Mouse (Mus musculus) erythroblast, embryonic 14.5 days (primary cell): ENCODE results near the gene Ctnnd2. TPM values are rescaled to one million over a fixed set of nuclear protein-coding genes. Genes with fewer than 3 reads are reported as not detected.

Source experiments
- H3K27me3 ChIP-seq: 2 replicates; pipeline ENCODE4 v1.6.1; 2012; ENCODE audit warnings: inconsistent platforms; ENCODE audit not compliant: control insufficient read depth
- H3K36me3 ChIP-seq: 2 replicates; pipeline ENCODE4 v1.6.1; 2012; ENCODE audit warnings: mild to moderate bottlenecking, inconsistent platforms; ENCODE audit not compliant: control insufficient read depth
- H3K4me1 ChIP-seq: 2 replicates; pipeline ENCODE4 v1.6.1; 2012; ENCODE audit warnings: inconsistent platforms; ENCODE audit not compliant: control insufficient read depth
- H3K4me3 ChIP-seq: replicated peaks from 2 replicates; pipeline ENCODE3; 2012; ENCODE audit warnings: moderate library complexity, mild to moderate bottlenecking, inconsistent platforms
- H3K9me3 ChIP-seq: 2 replicates; pipeline ENCODE4 v1.6.1; 2012; ENCODE audit warnings: low read length, inconsistent platforms, mixed read lengths; ENCODE audit not compliant: control insufficient read depth
- GATA1 ChIP-seq: IDR thresholded peaks from 2 replicates; pipeline ENCODE4 v1.6.1; 2012; ENCODE audit warnings: low read length, inconsistent platforms, mixed read lengths
- TAL1 ChIP-seq: IDR thresholded peaks from 3 replicates; pipeline ENCODE4 v1.6.1; 2012; ENCODE audit warnings: low read length, inconsistent platforms, mixed read lengths
- polyA plus RNA-seq: library from polyadenylated mRNA; stranded (reverse); fragments of >175 nt; gene quantifications from 2 replicates; pipeline ENCODE4 v1.2.3, GENCODE M21; 2012

The Ctnnd2 gene
- polyA plus RNA-seq, 1 experiment = not detected

DNA sequence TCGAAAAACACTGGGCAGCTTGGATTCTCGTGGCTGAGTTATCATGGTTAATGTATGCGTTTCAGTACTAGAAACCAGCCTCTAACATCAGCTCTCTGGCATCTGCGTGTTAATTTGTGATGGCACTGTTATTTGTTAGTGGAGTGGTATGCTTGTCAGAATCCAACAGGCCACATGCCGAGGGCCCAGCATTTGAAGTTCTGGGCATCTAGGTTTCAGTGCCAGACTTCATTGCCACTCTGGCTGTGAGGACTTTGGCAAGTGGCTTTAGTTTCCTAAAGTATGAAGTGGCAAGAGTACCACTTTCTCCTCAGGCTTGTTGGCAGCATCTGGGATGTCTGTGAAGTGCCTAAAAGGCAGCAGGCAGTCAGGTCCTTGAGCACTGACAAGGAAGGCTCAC is 415.1 kb downstream of the Ctnnd2 start:
- no peak for TF ChIP-seq TAL1
- TF ChIP-seq GATA1 = no peak
- Histone ChIP-seq H3K4me1 (no peaks in the 10 kb centered on the region), H3K4me3 (no peak overlapping the region), H3K36me3 (no peaks in the 10 kb centered on the region), H3K9me3 (no peaks in the 10 kb centered on the region; the same call in 1 of the 2 replicates), H3K27me3 (no peaks in the 10 kb centered on the region)

DNA sequence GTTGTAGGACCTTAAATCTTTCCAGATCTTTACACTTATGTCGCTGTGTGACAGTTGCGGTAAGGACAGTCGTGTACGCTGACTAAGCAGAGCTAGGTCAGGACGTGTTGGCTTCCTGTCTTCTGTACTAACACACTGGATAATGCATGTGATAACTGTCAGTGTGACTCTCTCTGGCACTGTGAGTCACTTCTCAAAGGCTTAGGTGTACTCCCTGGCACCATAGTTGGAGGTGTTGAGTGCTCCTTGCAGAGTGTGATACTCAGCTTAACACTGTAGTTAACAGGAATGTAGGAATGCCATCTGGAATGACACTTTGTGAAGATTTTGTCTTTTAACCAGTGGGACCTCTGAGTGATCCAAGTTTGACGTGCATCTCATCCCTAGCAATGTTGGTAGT is 418.5 kb downstream of the Ctnnd2 start:
- no peaks in the 10 kb centered on the region; the same call in 1 of the 2 replicates for H3K9me3 ChIP-seq
- no peak overlapping the region for H3K4me3 ChIP-seq
- no peaks in the 10 kb centered on the region for H3K36me3 ChIP-seq
- H3K27me3 ChIP-seq = no peaks in the 10 kb centered on the region
- H3K4me1 ChIP-seq = no peaks in the 10 kb centered on the region
- TF ChIP-seq GATA1 (no peak), TAL1 (no peak)

DNA sequence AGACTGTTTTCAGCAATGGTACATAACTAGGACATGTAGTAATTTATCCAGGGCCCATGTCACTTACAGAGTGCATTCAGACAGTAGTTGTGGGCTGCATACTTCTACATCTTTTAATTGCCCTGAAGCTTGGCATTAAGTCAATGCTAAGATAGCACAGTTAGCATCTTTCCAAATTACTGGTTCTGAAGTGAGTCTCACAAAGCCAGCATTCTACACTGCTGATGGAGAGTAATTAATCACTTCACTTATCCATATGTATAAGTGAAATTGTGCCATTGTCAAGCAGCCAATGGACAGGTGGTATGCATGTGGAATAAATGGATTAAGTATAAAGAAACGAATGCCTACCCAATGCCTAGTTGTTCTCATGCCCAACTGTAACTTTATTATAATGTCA is 423.1 kb downstream of the Ctnnd2 start:
- Histone ChIP-seq H3K27me3 (no peaks in the 10 kb centered on the region), H3K36me3 (no peaks in the 10 kb centered on the region), H3K9me3 (no peaks in the 10 kb centered on the region), H3K4me3 (no peak overlapping the region), H3K4me1 (no peaks in the 10 kb centered on the region)
- TF ChIP-seq GATA1 = no peak

DNA sequence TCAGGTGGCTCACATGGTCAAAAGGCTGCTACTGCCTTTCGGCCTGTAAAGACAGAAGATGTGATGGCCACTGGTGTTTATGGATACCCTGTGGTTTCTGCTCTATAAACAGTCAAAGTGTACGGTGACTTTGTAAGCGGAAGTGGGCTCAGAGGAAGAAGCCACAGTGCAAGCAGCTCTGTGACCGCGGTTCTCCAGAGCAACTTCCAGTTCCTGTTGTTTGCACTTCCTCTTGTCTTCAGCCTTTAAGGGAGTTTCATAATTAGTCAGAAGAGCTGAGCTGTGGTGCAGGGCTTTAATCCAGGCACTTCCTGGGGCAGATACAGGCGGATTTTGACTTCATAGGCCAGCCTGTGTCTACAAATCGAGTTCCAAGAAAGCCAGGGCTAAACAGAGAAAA is 438.2 kb downstream of the Ctnnd2 start:
- TF ChIP-seq TAL1 = no peak
- Histone ChIP-seq H3K27me3 (no peaks in the 10 kb centered on the region), H3K9me3 (0 out of 2 replicates have a peak, but pooled peaks cover 2% of the 10 kb centered on the region)

DNA sequence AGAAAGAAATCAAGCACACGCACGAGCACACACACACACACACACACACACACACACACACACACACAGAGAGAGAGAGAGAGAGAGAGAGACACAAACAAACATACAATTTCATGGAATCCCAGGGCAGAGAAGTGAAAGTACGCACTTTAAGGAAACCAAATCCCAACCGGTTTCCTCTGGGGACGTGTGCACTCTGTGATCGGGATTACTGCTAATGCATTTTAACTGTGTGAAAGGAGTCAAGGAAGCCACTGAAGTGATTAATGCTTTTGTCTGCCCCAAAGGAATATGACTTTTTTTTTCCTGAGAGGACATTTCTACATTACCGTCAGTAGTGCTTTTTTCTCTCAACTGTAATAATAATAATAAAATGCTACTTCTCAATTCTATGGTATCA is 443.1 kb downstream of the Ctnnd2 start:
- no peaks in the 10 kb centered on the region for H3K27me3 ChIP-seq
- no peak overlapping the region for H3K4me3 ChIP-seq
- H3K36me3 ChIP-seq = no peaks in the 10 kb centered on the region
- TF ChIP-seq GATA1 (no peak), TAL1 (no peak)
- H3K9me3 ChIP-seq = no peaks in the 10 kb centered on the region; the same call in 1 of the 2 replicates
- no peaks in the 10 kb centered on the region for H3K4me1 ChIP-seq

More for the DNA sequence above, 438.2 kb downstream of the Ctnnd2 start:
- H3K36me3 ChIP-seq = no peaks in the 10 kb centered on the region
- H3K4me3 ChIP-seq = no peak overlapping the region
- H3K4me1 ChIP-seq = no peaks in the 10 kb centered on the region

DNA sequence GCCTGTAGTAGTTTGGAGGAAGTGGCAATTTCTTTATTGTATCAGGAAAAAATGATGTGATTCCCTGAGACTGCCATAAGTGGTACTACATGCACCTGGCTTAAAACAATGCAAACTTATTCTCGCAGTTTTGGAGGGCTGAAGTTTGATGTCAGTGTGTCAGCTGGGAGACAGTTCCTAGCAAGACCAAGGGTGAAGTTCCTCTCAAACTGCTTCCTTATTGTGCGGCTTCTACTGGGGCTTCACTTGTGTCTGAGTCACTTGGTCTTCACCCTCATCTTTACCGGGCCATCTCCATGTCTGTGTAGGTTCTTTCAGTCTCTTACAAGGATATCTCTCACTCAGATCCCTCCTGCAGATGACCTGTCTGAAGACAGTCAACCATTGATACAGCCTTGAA is 444.5 kb downstream of the Ctnnd2 start:
- TF ChIP-seq TAL1 (no peak), GATA1 (no peak)
- no peaks in the 10 kb centered on the region for H3K4me1 ChIP-seq
- H3K4me3 ChIP-seq = no peak overlapping the region
- no peaks in the 10 kb centered on the region for H3K36me3 ChIP-seq
- no peaks in the 10 kb centered on the region for H3K27me3 ChIP-seq
- H3K9me3 ChIP-seq = no peaks in the 10 kb centered on the region; the same call in 1 of the 2 replicates

DNA sequence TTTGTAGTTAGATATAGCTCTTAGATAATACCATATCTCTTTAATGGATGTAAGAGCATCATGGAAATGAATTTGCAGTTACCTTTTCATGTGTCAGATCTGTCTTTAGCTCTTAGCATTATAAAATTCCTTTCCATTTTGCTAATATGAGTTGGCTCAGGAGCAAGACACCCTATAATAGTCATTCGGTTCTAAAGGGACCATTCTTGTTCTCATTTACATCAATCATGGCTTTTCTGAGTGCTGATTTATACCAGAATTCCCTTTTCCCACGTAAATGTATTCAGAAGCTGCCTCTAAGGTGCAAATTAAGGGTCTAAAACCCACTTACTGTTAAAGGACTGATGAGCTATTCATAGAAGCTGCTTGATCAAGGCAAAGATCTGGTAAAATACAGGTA is 445.5 kb downstream of the Ctnnd2 start:
- no peaks in the 10 kb centered on the region for H3K36me3 ChIP-seq
- H3K9me3 ChIP-seq = no peaks in the 10 kb centered on the region; the same call in 1 of the 2 replicates
- no peak for TF ChIP-seq GATA1
- TF ChIP-seq TAL1 = no peak
- H3K27me3 ChIP-seq = no peaks in the 10 kb centered on the region
- no peak overlapping the region for H3K4me3 ChIP-seq
- no peaks in the 10 kb centered on the region for H3K4me1 ChIP-seq

DNA sequence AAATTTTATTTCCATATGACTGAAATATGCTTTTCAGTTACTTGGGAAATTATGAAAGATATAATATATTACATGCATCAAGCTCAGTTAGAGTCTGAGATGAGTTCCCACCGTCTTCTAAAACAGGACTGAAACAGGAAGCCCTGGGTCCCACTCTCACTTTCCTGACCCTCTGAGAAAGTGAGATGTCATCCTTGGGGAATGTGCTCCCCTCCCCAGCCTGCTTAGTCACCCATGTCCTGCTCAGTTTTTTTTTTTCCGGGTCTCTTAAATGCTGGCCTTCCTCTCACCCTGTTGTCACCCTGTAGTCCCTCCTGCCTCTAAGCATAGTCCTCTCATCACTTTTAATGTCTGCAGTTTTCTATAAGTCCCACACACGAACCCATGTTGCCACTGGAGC is 456.1 kb downstream of the Ctnnd2 start:
- Histone ChIP-seq H3K9me3 (no peaks in the 10 kb centered on the region), H3K27me3 (no peaks in the 10 kb centered on the region), H3K4me3 (no peak overlapping the region), H3K4me1 (no peaks in the 10 kb centered on the region), H3K36me3 (no peaks in the 10 kb centered on the region)
- TF ChIP-seq TAL1 (no peak), GATA1 (no peak)

DNA sequence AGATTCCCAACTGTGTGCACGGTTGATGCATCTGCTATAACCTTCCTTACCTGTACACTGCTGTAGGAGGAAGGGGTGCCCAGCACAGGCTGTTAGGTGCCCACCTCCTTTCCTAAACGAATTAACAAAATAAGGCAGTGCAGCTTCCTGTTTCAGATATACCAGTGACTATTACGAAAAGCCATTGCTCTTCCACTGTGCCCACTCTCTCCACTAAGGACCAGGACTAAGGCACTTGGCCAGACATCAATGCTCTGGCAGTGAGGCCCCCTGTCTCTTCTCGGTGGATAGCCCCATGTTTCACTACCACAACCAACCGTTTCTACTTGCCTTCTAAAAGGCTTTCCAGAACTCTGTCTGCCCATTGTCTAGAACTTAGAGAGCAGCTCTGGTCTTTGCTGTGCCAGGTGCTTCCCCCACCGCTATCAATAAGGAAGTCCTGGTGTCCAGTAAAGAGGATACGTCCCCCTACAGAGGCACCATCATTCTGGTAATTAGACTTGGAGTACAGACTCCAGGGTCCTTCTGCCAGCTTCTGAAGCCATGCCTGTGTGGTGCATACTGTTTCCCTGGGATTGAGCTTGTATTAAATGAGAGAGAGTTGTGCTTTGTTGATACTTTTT is 459.8 kb downstream of the Ctnnd2 start:
- no peak for TF ChIP-seq TAL1
- TF ChIP-seq GATA1 = no peak
- H3K27me3 ChIP-seq = no peaks in the 10 kb centered on the region
- H3K4me1 ChIP-seq = no peaks in the 10 kb centered on the region
- H3K9me3 ChIP-seq = no peaks in the 10 kb centered on the region
- no peak overlapping the region for H3K4me3 ChIP-seq
- H3K36me3 ChIP-seq = no peaks in the 10 kb centered on the region

DNA sequence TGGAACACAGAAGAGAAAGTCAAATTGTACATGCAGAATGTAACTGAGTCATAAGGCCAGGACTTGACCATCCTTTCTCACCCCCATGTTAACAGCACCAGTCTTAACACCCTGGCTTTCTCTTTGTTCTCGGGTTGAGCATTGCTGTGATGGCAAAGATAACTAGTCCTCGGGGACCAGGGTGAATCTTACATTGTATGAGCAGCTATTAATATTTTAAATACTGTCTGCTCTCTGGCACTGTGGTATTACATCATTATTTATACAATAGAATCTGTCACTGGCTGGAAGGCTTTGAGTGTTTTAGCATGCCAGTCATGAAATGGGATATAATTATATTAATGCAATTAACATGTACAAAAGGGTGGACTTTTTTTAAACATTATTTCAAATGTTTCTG is 461.5 kb downstream of the Ctnnd2 start:
- TF ChIP-seq GATA1 = no peak
- Histone ChIP-seq H3K4me3 (no peak overlapping the region), H3K4me1 (no peaks in the 10 kb centered on the region), H3K27me3 (no peaks in the 10 kb centered on the region), H3K36me3 (no peaks in the 10 kb centered on the region), H3K9me3 (no peaks in the 10 kb centered on the region)
